Mouse (Mus musculus) megakaryocyte progenitor cell, adult 5-6 weeks (primary cell): ENCODE results near the gene Acbd3. TPM values are rescaled to one million over a fixed set of nuclear protein-coding genes. Genes with fewer than 3 reads are reported as not detected.

Experiments
- ATAC-seq: replicated peaks from 2 replicates; pipeline ENCODE4 v1.8.0; 2016; ENCODE audit warnings: mild to moderate bottlenecking, moderate TSS enrichment, inconsistent platforms; ENCODE audit not compliant: poor library complexity
- total RNA-seq, 2 experiments: library from RNA; stranded (forward) in 1 of 2; stranded (reverse) in 1 of 2; fragments of 157-497, 149-512 nt in 1 of 2; fragments of 200-1000 nt in 1 of 2; gene quantifications; 2 replicates each; pipeline versions ENCODE4 v1.2.3 to v1.2.4; 2015 to 2017

The Acbd3 gene
- total RNA-seq (2015) (23.9 and 27.3 TPM in 2 replicates), total RNA-seq (2017) (43.0 and 46.5 TPM in 2 replicates)

DNA sequence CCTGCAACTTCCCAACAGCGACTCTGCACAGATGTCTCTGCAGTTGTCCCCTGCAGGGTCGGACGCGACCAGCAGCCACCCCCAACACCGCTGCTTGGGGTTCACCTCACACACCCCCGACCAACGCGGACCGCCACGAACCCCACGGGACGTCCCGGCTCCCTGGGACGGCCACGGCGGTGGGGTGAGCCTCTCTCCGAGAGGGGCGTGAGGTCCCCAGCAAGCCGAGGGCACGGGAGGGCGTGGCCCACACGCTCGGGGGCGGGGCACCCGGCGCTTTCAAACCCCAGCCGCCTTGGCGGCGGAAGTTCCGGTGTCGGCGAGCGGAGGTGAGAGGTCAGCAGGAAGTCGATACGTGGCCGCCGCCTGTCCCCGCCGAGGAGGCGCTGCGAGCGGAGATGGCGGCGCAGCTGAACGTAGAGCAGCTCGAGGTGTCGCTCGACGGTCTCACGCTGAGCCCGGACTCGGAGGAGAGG lies at the start of gene Acbd3:
TSS of gene Acbd3 (plus strand) at position 340 of the 476 bp plus-strand sequence.
- ATAC-seq: peak; percentile 90

DNA sequence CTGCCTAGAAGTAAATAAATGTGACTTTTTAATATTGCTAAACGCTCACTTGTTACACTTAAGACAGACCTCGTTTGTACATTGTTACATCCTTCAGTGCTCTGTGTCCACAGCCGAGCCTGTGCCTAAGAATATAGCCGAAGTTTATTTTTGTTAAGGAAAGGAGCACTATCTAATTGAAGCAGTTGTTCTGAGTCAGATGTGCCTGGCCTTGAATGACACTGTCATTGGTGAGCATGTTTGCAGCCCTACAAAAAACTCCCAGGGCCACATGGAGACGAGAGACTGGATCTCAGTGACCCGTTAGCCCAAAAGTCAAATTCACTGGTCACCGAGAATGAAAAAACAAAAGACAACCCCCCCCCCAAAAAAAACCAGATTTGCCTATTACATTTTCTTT lies 34.6 kb upstream of the Acbd3 start:
- ATAC-seq: no peak

DNA sequence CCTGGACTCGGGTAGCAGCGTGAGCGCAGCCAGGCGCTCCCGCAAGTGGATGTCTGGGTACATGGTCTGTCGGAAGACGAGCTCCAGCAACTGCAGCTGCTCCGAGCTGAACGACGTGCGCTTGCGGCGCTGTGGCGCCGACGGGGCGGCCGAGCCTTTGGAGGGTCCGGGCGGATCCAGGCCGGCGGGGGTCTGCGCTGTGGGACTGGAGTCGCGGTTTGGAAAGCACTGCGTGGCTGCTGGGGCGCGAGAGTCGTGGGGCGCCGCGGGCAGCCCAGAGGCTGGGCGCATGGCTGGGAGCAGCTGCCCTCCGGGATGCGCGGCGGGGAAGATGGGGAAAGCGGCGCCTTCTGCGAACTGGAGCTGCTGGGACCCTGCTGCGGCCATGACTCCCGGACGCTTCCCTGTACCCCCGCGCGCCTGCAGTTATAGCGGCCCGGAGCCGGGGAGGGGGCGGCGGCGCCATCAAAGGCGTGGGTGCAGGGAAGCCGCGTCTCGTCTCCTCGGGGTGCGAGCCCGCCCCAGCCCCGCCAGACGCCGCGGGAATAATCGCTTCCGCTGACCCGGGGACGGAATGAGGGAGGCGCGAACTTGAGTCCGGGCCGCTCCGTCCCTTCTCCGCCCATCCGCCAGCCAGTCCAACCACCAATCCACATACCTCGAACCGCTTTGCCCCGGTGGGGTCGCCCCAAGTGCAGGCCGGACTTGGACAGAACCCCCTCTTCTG lies 29.1 kb upstream of the Acbd3 start, which contains the start of gene Mixl1:
TSS of gene Mixl1 (minus strand) at position 409 of the 727 bp plus-strand sequence.
- no peak for ATAC-seq

GRCm38 (mm10) chr1:180698063-180698462 lies 27.8 kb upstream of the Acbd3 start:
- peak; percentile 70 for ATAC-seq

- no peak for ATAC-seq
Observed at GRCm38 (mm10) chr1:180703400-180703799, 22.4 kb upstream of the Acbd3 start.

- peak; percentile 10; the same call in 1 of the 2 replicates for ATAC-seq
Observed at GRCm38 (mm10) chr1:180707368-180707767, 18.5 kb upstream of the Acbd3 start.

DNA sequence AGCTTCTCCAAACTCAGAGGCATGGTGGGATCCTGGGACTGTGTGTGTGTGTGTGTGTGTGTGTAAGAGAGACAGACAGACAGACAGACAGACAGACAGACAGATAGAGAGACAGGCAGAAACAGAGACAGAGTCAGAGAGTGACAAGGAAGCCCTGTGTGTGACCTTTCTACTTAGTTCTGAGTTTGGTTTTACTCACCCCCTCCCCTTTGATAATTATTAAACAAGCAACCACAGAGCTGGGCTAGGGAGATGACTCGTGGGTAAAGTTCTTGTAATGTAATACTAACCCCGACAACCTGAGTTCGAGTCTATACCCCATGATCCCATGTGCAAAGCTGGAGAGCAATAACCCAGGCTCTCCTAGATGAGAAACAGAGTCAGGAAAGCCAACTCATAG lies 18.0 kb upstream of the Acbd3 start:
- no peak for ATAC-seq

GRCm38 (mm10) chr1:180708935-180709776 lies 16.7 kb upstream of the Acbd3 start:
- peak; percentile 59 for ATAC-seq

DNA sequence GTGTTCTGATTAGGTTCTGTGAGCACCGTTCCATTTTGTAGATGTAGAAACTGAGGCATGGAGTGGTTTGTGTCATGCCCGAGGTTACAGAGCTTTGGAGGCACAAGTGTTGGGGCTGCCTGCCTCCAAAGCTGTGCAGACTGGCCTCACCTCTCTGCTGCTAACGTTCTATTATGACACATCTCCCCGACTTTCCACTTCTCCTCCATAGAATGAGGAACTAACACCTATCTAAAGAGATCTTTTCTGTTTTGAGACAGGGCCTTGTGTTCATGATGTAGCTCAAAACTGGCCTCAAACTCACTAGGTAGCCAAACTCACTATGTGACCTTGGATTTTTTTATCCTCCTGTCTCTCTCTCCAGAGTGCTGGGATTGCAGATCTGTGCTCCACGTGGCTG lies 7.1 kb upstream of the Acbd3 start:
- peak; percentile 59 for ATAC-seq

- ATAC-seq: no peak
Observed at GRCm38 (mm10) chr1:180719483-180719882, 6.4 kb upstream of the Acbd3 start.

GRCm38 (mm10) chr1:180719951-180720689 lies 5.7 kb upstream of the Acbd3 start:
- ATAC-seq: peak; percentile 86

GRCm38 (mm10) chr1:180722608-180723007 lies 3.2 kb upstream of the Acbd3 start:
- ATAC-seq: peak; percentile 28

DNA sequence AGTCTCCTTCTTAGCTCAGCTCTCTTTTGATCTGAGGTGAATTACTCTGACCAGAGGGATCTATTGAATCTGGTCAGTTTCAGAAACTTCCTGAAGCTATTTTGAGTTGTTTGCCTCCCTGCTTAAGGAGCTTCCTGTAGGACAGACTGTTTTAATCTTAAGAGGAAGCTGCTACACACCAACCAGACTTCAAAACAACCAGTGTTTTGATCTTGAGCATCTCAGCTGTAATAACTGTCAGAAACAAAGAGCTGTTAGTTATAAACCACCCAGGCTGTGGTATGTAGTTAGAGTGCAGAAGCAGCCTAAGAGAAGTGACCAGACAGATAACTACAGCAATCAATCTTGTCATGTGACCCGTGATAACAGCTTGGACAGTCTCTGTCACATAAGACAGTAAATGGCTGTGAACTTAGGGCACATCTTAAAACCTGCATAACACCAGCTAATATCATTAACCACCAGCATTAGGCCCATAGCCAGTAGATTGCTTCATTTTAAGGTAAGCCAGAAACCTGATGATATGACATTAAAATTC lies 2.1 kb upstream of the Acbd3 start:
- no peak for ATAC-seq

- ATAC-seq: peak; percentile 14; the same call in 1 of the 2 replicates
Observed at GRCm38 (mm10) chr1:180726183-180726582, 340 bp downstream of the Acbd3 start.

DNA sequence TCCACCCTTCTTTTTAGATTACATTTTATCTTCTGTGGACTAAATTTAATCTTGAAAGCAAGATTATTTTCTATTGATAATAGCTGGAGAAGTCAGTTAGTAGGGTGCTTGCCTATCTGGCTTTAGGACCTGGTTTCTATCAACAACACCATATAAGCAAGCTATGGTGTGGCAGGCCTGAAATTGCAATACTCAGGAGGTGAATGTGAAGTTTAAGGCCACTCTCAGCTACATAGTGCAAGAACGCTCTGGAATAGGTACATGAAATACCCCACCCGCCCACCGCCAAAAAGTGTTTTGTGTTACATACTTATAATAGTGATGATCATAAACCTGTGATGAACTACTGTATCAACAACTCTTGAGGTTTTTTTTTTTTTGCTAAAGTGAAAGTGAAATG lies 3.4 kb downstream of the Acbd3 start:
- no peak for ATAC-seq

DNA sequence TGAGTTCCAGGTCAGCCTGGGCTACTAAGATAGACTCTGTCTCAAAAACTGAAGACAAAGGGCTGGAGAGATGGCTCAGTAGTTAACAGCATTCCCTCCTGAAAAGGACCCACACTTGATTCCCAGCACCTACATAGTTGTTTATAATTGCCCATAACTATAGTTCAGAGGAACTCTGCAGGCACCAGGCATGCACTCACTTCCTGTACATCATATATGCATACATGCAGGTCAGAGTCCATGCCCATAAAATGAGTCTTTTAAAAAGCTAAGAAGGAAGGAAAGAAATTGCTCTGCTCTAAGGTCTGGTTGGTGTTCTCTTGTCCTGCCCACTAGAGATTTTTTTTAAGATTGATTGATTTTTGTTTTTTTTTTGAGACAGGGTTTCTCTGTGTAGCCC lies 22.0 kb downstream of the Acbd3 start:
- no peak for ATAC-seq

GRCm38 (mm10) chr1:180752115-180752514 lies 26.3 kb downstream of the Acbd3 start:
- ATAC-seq: no peak

DNA sequence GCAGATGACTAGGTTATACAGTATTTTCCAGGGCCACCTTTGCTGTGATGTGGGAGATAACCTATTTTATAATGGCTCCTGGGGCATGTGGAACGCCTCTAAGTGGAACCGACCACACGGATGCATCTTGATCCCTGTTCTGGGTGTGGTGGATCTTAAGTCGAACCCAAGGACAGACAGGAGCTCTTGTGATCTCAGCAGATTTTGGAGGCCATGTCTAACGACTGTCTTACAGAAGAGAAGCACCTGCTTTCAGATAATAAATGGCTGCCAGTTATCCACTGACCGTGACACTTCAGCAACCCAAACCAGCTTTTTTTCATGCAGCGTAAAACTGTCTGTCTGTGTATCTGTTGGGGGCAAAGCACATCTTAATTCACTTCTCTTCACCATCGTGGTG lies 28.5 kb downstream of the Acbd3 start:
- ATAC-seq: no peak

GRCm38 (mm10) chr1:180756711-180757110 lies 30.9 kb downstream of the Acbd3 start:
- 0 out of 2 replicates have a peak, but pooled peaks have one; percentile 18 for ATAC-seq

- peak; percentile 56 for ATAC-seq
Observed at GRCm38 (mm10) chr1:180757252-180757955, 31.6 kb downstream of the Acbd3 start.
